11 mouse cellular contexts compared by ENCODE assay signal in genomic region chr16:91226038-91226882, GRCm38 (mm10). TPM values are rescaled to one million over a fixed set of nuclear protein-coding genes. Genes with fewer than 3 reads are reported as not detected.
DNase-seq lines count a peak whose midpoint lies in the region; ATAC-seq and TF ChIP-seq lines count a peak whose summit lies in the region.
"Had no signal": no experiment of that assay in that cellular context is flagged by ENCODE, and none has a peak within 500 bp of the region (broad histone marks: within the 10 kb centered on the region; RNA-seq: fewer than 3 reads in every experiment).

No protein-coding gene starts in this region.

- peak overlapping the region; percentile 40 for H3K4me2 ChIP-seq in hindbrain, embryonic 13.5 days

- H3K36me3 ChIP-seq in hindbrain, embryonic 13.5 days: no peaks in the 10 kb centered on the region
- H3K36me3 ChIP-seq: liver, embryonic 13.5 days had no signal

- H3K9ac ChIP-seq in hindbrain, embryonic 13.5 days: peak overlapping the region; percentile 24
- H3K9ac ChIP-seq: liver, embryonic 13.5 days had no signal

- H3K4me1 ChIP-seq in hindbrain, embryonic 13.5 days (replicated peaks): peaks cover 39% of the 10 kb centered on the region
- H3K4me1 ChIP-seq: liver, embryonic 13.5 days had no signal

- no peak for ATAC-seq in hindbrain, embryonic 13.5 days (ENCODE audit: low FRiP score)

- WGBS in hindbrain, embryonic 13.5 days: under 1% methylated on average over 60 of the region's 60 CpGs

- peak overlapping the region; percentile 75 for H3K27ac ChIP-seq in layer of hippocampus, adult 2 months
- H3K27ac ChIP-seq in hindbrain, embryonic 13.5 days: no peak overlapping the region
- H3K27ac ChIP-seq: liver, embryonic 13.5 days had no signal

- H3K4me3 ChIP-seq in layer of hippocampus, adult 2 months: peak overlapping the region; percentile 48
- H3K4me3 ChIP-seq in hindbrain, embryonic 13.5 days: peak overlapping the region; percentile 26

- DNase-seq in layer of hippocampus, adult 2 months (ENCODE audit: low spot score in 2 of 2): no peak
- no peak for DNase-seq in layer of hippocampus, postnatal 25 days (ENCODE audit: extremely low spot score in 1 of 2, low spot score in 1 of 2)
- peak; percentile 50 for DNase-seq in embryo, embryonic 10.5 days (ENCODE audit: low spot score)
- peak; percentile 61 for DNase-seq in neural tube, embryonic 10.5 days (ENCODE audit: extremely low spot score, low spot score)
- DNase-seq in adrenal gland, adult 8-10 months: no peak
- DNase-seq in adrenal gland, postnatal 25 days: no peak
- no peak for DNase-seq in gastrocnemius, postnatal 10 days
- DNase-seq: cerebellum, adult 9-11 months; heart, postnatal 14 days; liver, embryonic 13.5 days had no signal

- H3K27me3 ChIP-seq in hindbrain, embryonic 13.5 days: peaks cover 99% of the 10 kb centered on the region

- TF ChIP-seq CTCF in layer of hippocampus, adult 2 months (conservative IDR thresholded peaks at IDR 0.05): no peak

- H3K9me3 ChIP-seq in hindbrain, embryonic 13.5 days: no peaks in the 10 kb centered on the region
- H3K9me3 ChIP-seq: liver, embryonic 13.5 days had no signal

RNA-seq across cellular contexts. Expression of gene Olig2, which starts 1.0 kb away (rescaled TPM):
- 10 to 100 TPM; 25.2 to 27.1 TPM for total RNA-seq in layer of hippocampus, adult 2 months (2021)
- 10 to 100 TPM; 37.2 to 38.6 TPM for total RNA-seq in layer of hippocampus, postnatal 25 days (2021)
- 4.0 and 4.4 TPM in 2 replicates for polyA plus RNA-seq in hindbrain, embryonic 13.5 days (2015; fragmentation: Nextera tagmentation; extraction: Ambion mirVana)
- not detected for total RNA-seq in adrenal gland, adult 8-10 months (2022)
- not detected in 2 replicates for total RNA-seq in adrenal gland, postnatal 25 days (2021)
- not detected for total RNA-seq in gastrocnemius, postnatal 10 days (2021)
- total RNA-seq: heart, postnatal 14 days had no signal
- polyA plus RNA-seq: liver, embryonic 13.5 days had no signal

RNA-seq across cellular contexts. Expression of gene Olig1, which starts 43.3 kb away (rescaled TPM):
- total RNA-seq in layer of hippocampus, adult 2 months (2021): 100 to 1,000 TPM in 1 of 2 experiments, 10 to 100 TPM in 1; 95.9 to 105 TPM
- 100 to 1,000 TPM; 160 to 181 TPM for total RNA-seq in layer of hippocampus, postnatal 25 days (2021)
- 21.4 and 29.2 TPM in 2 replicates for polyA plus RNA-seq in hindbrain, embryonic 13.5 days (2015; fragmentation: Nextera tagmentation; extraction: Ambion mirVana)
- total RNA-seq in adrenal gland, adult 8-10 months (2022): under 1 TPM in 1 of 4 experiments, not detected in 3; 0.20 TPM
- 0.27 TPM in 1 of 2 replicates, not detected in the other for total RNA-seq in adrenal gland, postnatal 25 days (2021)
- total RNA-seq in gastrocnemius, postnatal 10 days (2021): under 1 TPM; 0.28 to 0.38 TPM
- total RNA-seq: heart, postnatal 14 days had no signal

Comparison
In these comparisons a context has a peak if more than half of its experiments do, and no peak if none do; other contexts are left out.
1. DNase-seq: peak in embryo, embryonic 10.5 days (single experiment) and neural tube, embryonic 10.5 days (single experiment); none in layer of hippocampus, adult 2 months (0 of 2), layer of hippocampus, postnatal 25 days (0 of 2), adrenal gland, adult 8-10 months (single experiment), adrenal gland, postnatal 25 days (single experiment) and gastrocnemius, postnatal 10 days (single experiment).
2. RNA of gene Olig2, which starts 1.0 kb away (total RNA-seq): 37.2 to 38.6 TPM in layer of hippocampus, postnatal 25 days and 25.2 to 27.1 TPM in layer of hippocampus, adult 2 months; not detected in gastrocnemius, postnatal 10 days, not detected in adrenal gland, adult 8-10 months and not detected in adrenal gland, postnatal 25 days; every median in the first group is over 10 times any median in the second.
3. RNA of gene Olig1, which starts 43.3 kb away (total RNA-seq): 160 to 181 TPM in layer of hippocampus, postnatal 25 days and 95.9 to 105 TPM in layer of hippocampus, adult 2 months; 0.28 to 0.38 TPM in gastrocnemius, postnatal 10 days, 0.27 TPM in adrenal gland, postnatal 25 days and 0.20 TPM in adrenal gland, adult 8-10 months; every median in the first group is over 10 times any median in the second.